Mouse (Mus musculus): ENCODE measurements around the gene Atg10. TPM values are rescaled to one million over a fixed set of nuclear protein-coding genes. Genes with fewer than 3 reads are reported as not detected.

Atg10 gene
- total RNA-seq, 4 experiments from 2014 or later = 13.3 to 23.6 (median 21.1) TPM

- DNase-seq = no peak
Measured at GRCm38 (mm10) chr13:91175347-91175746, 48.4 kb downstream of the Atg10 start.

- no peak for DNase-seq
Measured at GRCm38 (mm10) chr13:91171766-91172491, 51.8 kb downstream of the Atg10 start.

GRCm38 (mm10) chr13:91171205-91171604 lies 52.6 kb downstream of the Atg10 start:
- no peak for DNase-seq

- no peak for DNase-seq
Measured at GRCm38 (mm10) chr13:91169529-91170319, 54.0 kb downstream of the Atg10 start.

- DNase-seq = no peak
Measured at GRCm38 (mm10) chr13:91168486-91168885, 55.3 kb downstream of the Atg10 start.

GRCm38 (mm10) chr13:91167561-91167960 lies 56.2 kb downstream of the Atg10 start:
- no peak for DNase-seq

GRCm38 (mm10) chr13:91166286-91166685 lies 57.5 kb downstream of the Atg10 start:
- no peak for DNase-seq

- peak; percentile 66 for DNase-seq
Measured at GRCm38 (mm10) chr13:91165200-91165599, 58.6 kb downstream of the Atg10 start.

GRCm38 (mm10) chr13:91163292-91163691 lies 60.5 kb downstream of the Atg10 start:
- no peak for DNase-seq

- no peak for DNase-seq
Measured at GRCm38 (mm10) chr13:91162452-91162851, 61.3 kb downstream of the Atg10 start.

- no peak for DNase-seq
Measured at GRCm38 (mm10) chr13:91160616-91161015, 63.2 kb downstream of the Atg10 start.

GRCm38 (mm10) chr13:91159881-91160280 lies 63.9 kb downstream of the Atg10 start:
- peak; percentile 43 for DNase-seq

GRCm38 (mm10) chr13:91157941-91158340 lies 65.8 kb downstream of the Atg10 start:
- DNase-seq = peak; percentile 28

- no peak for DNase-seq
Measured at GRCm38 (mm10) chr13:91157429-91157828, 66.3 kb downstream of the Atg10 start.

GRCm38 (mm10) chr13:91156949-91157348 lies 66.8 kb downstream of the Atg10 start:
- DNase-seq = no peak

- DNase-seq = no peak
Measured at GRCm38 (mm10) chr13:91156308-91156707, 67.5 kb downstream of the Atg10 start.

GRCm38 (mm10) chr13:91155429-91156207 lies 68.2 kb downstream of the Atg10 start:
- DNase-seq = no peak

- no peak for DNase-seq
Measured at GRCm38 (mm10) chr13:91154622-91155021, 69.1 kb downstream of the Atg10 start.

GRCm38 (mm10) chr13:91136337-91136736 lies 87.4 kb downstream of the Atg10 start:
- no peak for DNase-seq

- no peak for DNase-seq
Measured at GRCm38 (mm10) chr13:91133334-91133890, 90.4 kb downstream of the Atg10 start.

- peak; percentile 64 for DNase-seq
Measured at GRCm38 (mm10) chr13:91129071-91129470, 94.7 kb downstream of the Atg10 start.

GRCm38 (mm10) chr13:91128581-91128980 lies 95.2 kb downstream of the Atg10 start:
- no peak for DNase-seq

- DNase-seq = no peak
Measured at GRCm38 (mm10) chr13:91118156-91118555, 105.6 kb downstream of the Atg10 start.

Data from adrenal gland, adult 8-10 months (tissue).